Mouse (Mus musculus) ES-Bruce4 (cell line): ENCODE measurements at regions not wholly inside any gene's neighbourhood (a gene's known extent, or its start where the extent isn't known, plus 50 kb on each side); places are given as distances from the start of the nearest gene placed in this dataset.

Experiments
- CTCF ChIP-seq: IDR thresholded peaks from one replicate; pipeline ENCODE4 v1.8.1; 2011; ENCODE audit warnings: low read depth, low read length
- POLR2A ChIP-seq: IDR thresholded peaks from one replicate; pipeline ENCODE4 v1.8.1; 2011; ENCODE audit warnings: low read length; ENCODE audit not compliant: insufficient read depth

- peak; percentile 69 for TF ChIP-seq CTCF
- no peak for TF ChIP-seq POLR2A
Measured at GRCm38 (mm10) chr7:145114660-145115059, 93.3 kb downstream of the 1810010D01Rik start.
